Mouse (Mus musculus) G1E-ER4 (cell line): Measurements from ENCODE around the gene Sh2d3c. TPM values are rescaled to one million over a fixed set of nuclear protein-coding genes. Genes with fewer than 3 reads are reported as not detected.

Experiments used
- GATA1 ChIP-seq: IDR thresholded peaks from one replicate; pipeline ENCODE4 v1.8.0; 2012; ENCODE audit warnings: low read length, inconsistent platforms
- polyA plus RNA-seq: library from polyadenylated mRNA; stranded (reverse); fragments of >175 nt; gene quantifications from 2 replicates; pipeline ENCODE4 v1.2.3, GENCODE M21; 2012

The Sh2d3c gene
- polyA plus RNA-seq, 1 experiment, result not detected

DNA sequence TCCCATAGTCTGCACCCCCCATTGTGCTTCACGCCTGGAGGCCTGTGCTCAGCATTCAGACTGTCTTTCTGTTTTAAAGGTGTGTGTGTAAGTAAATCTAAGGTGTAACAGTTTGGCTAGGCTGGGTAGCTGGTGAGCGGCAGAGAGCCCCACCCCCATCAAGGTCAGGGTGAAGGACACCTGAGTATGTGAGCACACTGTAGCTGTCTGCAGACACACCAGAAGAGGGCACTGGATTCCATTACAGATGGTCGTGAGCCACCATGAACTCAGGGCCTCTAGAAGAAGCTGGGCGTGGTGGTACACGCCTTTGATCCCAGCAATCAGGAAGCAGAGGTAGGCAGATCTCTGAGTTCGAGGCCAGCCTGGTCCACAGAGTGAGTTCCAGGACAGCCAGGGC is 60.9 kb downstream of the Sh2d3c start:
- TF ChIP-seq GATA1, result no peak

DNA sequence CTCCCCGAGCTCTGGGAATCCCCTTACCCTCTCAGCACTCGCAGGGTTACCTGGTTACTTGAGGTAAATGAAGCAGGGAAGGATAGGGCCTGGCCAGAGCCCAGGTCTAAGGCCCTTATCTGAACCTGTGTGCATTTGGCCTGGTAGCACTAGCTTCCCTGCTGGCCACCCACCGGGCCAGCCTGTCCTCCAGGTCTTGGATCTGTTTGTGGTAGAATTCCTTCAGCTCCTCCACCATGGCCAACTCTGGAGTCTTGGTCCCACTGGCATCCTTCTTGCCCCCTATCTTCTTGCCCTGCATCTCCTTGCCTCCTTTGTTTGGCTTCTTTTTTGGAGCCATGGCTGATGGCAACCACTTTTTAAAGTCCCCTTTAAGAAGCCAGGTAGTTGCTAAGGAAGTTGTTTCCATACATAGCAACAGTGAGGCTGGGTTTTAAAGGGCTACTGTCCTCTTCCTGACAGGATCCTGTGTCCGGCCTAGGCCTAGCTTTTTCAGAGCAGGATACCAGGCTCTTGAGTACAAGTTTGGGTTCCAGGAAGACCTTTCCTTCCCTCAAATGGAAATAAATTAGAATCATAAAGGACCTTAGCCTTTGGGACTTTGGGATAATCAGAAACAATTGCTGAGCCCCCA is 63.3 kb downstream of the Sh2d3c start, which contains the start of gene Cfap157:
Cfap157 (minus strand) TSS at position 381 of the 634 bp plus-strand sequence.
- no peak for TF ChIP-seq GATA1

DNA sequence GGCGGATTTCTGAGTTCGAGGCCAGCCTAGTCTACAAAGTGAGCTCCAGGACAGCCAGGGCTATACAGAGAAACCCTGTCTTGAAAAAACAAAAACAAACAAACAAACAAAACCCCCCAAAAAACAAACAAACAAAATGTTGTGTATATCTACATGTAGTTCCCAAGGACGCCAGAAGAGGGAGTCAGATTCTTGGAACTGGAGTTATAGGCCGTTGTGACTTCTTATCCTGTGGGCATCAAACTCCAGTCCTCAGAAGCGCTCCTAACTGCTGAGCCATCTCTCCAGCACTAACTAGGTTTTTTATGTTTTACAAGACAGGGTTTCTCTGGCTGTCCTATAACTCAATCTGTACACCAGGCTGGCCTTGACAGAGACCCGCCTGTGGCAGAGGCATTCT is 66.3 kb downstream of the Sh2d3c start:
- no peak for TF ChIP-seq GATA1

DNA sequence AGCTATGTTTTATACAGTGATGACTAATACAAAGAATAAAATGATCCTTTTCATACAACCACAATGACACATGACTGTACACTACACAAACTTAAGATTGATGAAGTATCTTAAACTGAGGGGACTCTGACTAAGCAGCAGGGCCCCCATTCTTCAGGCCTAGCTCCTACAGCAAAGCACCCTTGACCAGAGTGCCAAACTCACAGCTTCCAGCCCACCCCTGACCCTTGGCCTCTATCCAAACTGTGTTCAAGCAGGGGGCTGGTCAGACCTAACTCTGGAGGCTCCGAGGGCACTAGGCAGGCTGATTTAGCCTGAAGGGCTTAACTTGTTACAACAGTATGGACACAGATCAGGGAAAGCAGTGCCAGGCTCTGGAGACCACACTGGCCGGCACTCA is 67.7 kb downstream of the Sh2d3c start:
- no peak for TF ChIP-seq GATA1

DNA sequence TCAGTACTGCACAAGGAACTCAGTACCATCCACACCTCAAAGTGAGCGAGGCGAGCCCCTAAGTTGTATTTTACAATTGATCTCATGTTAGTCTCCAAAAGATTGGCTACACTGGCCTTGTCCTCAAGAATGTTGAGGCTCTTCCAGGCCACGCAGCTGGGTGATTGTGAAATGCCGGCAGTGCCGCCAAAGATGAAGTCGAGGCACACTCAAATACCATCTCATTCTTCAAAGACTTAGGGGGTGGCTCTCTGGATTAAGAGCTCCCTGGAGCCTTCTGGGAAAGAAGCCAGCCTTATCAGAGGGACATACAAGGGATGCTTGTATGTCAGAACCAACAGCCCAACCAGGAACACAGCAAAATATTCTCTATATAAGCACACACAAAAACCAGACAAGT is 70.4 kb downstream of the Sh2d3c start:
- TF ChIP-seq GATA1, result no peak

- TF ChIP-seq GATA1, result no peak
Observed at GRCm38 (mm10) chr2:32795748-32796418, 75.0 kb downstream of the Sh2d3c start.

GRCm38 (mm10) chr2:32798251-32798962 is 77.6 kb downstream of the Sh2d3c start:
- TF ChIP-seq GATA1, result no peak

Other genes starting within 250 kb of the Sh2d3c start
- 11.4 and 12.0 TPM in 2 replicates for gene Fam102a, start 185.7 kb upstream of the Sh2d3c start, polyA plus RNA-seq
- gene Dpm2, start 150.2 kb upstream of the Sh2d3c start, polyA plus RNA-seq, result 7.4 and 8.5 TPM in 2 replicates
- 0.36 TPM in 1 of 2 replicates, not detected in the other for gene Pip5kl1, start 146.3 kb upstream of the Sh2d3c start, polyA plus RNA-seq
- gene 9430097D07Rik, start 145.4 kb upstream of the Sh2d3c start, polyA plus RNA-seq, result not detected in 2 replicates
- 25.5 and 29.4 TPM in 2 replicates for gene St6galnac4, start 134.0 kb upstream of the Sh2d3c start, polyA plus RNA-seq
- 47.5 and 58.6 TPM in 2 replicates for gene St6galnac6, start 121.3 kb upstream of the Sh2d3c start, polyA plus RNA-seq
- 0.63 and 0.94 TPM in 2 replicates for gene Ak1, start 99.3 kb upstream of the Sh2d3c start, polyA plus RNA-seq
- gene Eng, start 74.5 kb upstream of the Sh2d3c start, polyA plus RNA-seq, result 0.31 and 0.61 TPM in 2 replicates
- 116 and 172 TPM in 2 replicates for gene Fpgs, start 16.9 kb upstream of the Sh2d3c start, polyA plus RNA-seq
- gene Cdk9, start 8.0 kb upstream of the Sh2d3c start, polyA plus RNA-seq, result 76.1 and 131 TPM in 2 replicates
- gene 6330409D20Rik, start 20.0 kb downstream of the Sh2d3c start, polyA plus RNA-seq, result not detected in 2 replicates
- 37.0 and 41.8 TPM in 2 replicates for gene Tor2a, start 36.2 kb downstream of the Sh2d3c start, polyA plus RNA-seq
- 0.02 TPM in 1 of 2 replicates, not detected in the other for gene Ttc16, start 54.6 kb downstream of the Sh2d3c start, polyA plus RNA-seq
- gene Ptrh1, start 54.7 kb downstream of the Sh2d3c start, polyA plus RNA-seq, result 5.8 and 7.0 TPM in 2 replicates
- gene Cfap157, start 63.4 kb downstream of the Sh2d3c start, polyA plus RNA-seq, result not detected in 2 replicates
- 2.3 and 2.6 TPM in 2 replicates for gene Stxbp1, start 126.2 kb downstream of the Sh2d3c start, polyA plus RNA-seq
- gene Fam129b, start 155.1 kb downstream of the Sh2d3c start, polyA plus RNA-seq, result not detected in 2 replicates
- 2,198 and 2,455 TPM in 2 replicates for gene Rpl12, start 240.5 kb downstream of the Sh2d3c start, polyA plus RNA-seq
- gene Lrsam1, start 240.6 kb downstream of the Sh2d3c start, polyA plus RNA-seq, result 9.1 TPM in 2 replicates